Mouse (Mus musculus) liver, postnatal 0 days (tissue): ENCODE results near the gene Ern1. TPM values are rescaled to one million over a fixed set of nuclear protein-coding genes. Genes with fewer than 3 reads are reported as not detected.

Experiments used
- ATAC-seq: fragments of 200-750 bp; cut with Nextera tagmentation; 2 replicates; pipeline ENCODE4 v1.8.0; 2017; ENCODE audit warnings: mild to moderate bottlenecking, moderate library complexity
- DNase-seq: peaks from one replicate; pipeline ENCODE4 v3.0.0-alpha.2; 2016
- H3K27ac ChIP-seq: fragments of 300-500 bp; sonication (generic); 2 replicates; pipeline ENCODE4 v1.5.1; 2014; ENCODE audit warnings: antibody characterized with exemption, moderate library complexity, mild to moderate bottlenecking, low read depth
- H3K27me3 ChIP-seq: fragments of 300-500 bp; sonication (generic); 2 replicates; pipeline ENCODE4 v1.6.1; 2014; ENCODE audit warnings: low read length, control low read depth, mixed read lengths; ENCODE audit not compliant: insufficient read depth
- H3K36me3 ChIP-seq: fragments of 300-500 bp; sonication (generic); replicated peaks from 2 replicates; pipeline ENCODE4 v1.6.1; 2014; ENCODE audit warnings: mild to moderate bottlenecking, control low read depth, low read length, moderate library complexity, mixed read lengths; ENCODE audit not compliant: insufficient read depth
- H3K4me1 ChIP-seq: fragments of 300-500 bp; sonication (generic); 2 replicates; pipeline ENCODE4 v1.6.1; 2014; ENCODE audit warnings: antibody characterized with exemption, mild to moderate bottlenecking, control low read depth; ENCODE audit not compliant: insufficient read depth
- H3K4me2 ChIP-seq: fragments of 300-500 bp; sonication (generic); 2 replicates; pipeline ENCODE4 v1.6.1; 2014; ENCODE audit warnings: low read depth, mild to moderate bottlenecking, low read length, moderate library complexity, mixed read lengths
- H3K4me3 ChIP-seq: fragments of 300-500 bp; sonication (generic); 2 replicates; pipeline ENCODE4 v1.5.1; 2014; ENCODE audit warnings: low read depth, low read length
- H3K9ac ChIP-seq: fragments of 300-500 bp; sonication (generic); replicated peaks from 2 replicates; pipeline ENCODE4 v1.6.1; 2014; ENCODE audit warnings: mild to moderate bottlenecking, moderate library complexity
- H3K9me3 ChIP-seq: fragments of 300-500 bp; sonication (generic); 2 replicates; pipeline ENCODE4 v1.6.1; 2016; ENCODE audit warnings: mild to moderate bottlenecking, control low read depth, low read length, mixed read lengths
- CTCF ChIP-seq: sonication (generic); IDR thresholded peaks from 2 replicates; pipeline ENCODE4 v1.5.1; 2016; ENCODE audit warnings: antibody characterized with exemption, low read depth
- EP300 ChIP-seq: IDR thresholded peaks from 2 replicates; pipeline ENCODE4 v1.6.1; 2016; ENCODE audit warnings: antibody characterized with exemption, low read depth, mild to moderate bottlenecking
- WGBS: fragments of 180-500 bp; shearing (Covaris S2); extraction: QIAGEN DNeasy Blood & Tissue Kit; methylation state at CpG from one replicate; pipeline ENCODE4 v1.1.7; 2014; ENCODE audit not compliant: insufficient replicate concordance; 5-methylcytosine and 5-hydroxymethylcytosine counted together
- polyA plus RNA-seq: library from polyadenylated mRNA; unstranded; fragments of >200 nt; fragmentation: Nextera tagmentation; extraction: Ambion mirVana; gene quantifications from 2 replicates; pipeline ENCODE4 v1.2.1, GENCODE M21; 2015

Ern1 gene
- polyA plus RNA-seq, 1 experiment from 2014 or later, result 2.9 TPM

GRCm38 (mm10) chr11:106486866-106487732 lies 553 bp downstream of the Ern1 start:
- DNase-seq (peak; percentile 72), ATAC-seq (peak; percentile 72)
- H3K27me3 ChIP-seq, result no peaks in the 10 kb centered on the region
- H3K9me3 ChIP-seq, result no peaks in the 10 kb centered on the region
- TF ChIP-seq EP300, result no peak
- 0 out of 2 replicates have a peak, but pooled peaks have one; percentile 6 for TF ChIP-seq CTCF
- H3K36me3 ChIP-seq, result no peaks in the 10 kb centered on the region
- H3K27ac ChIP-seq, result peak overlapping the region; percentile 98
- H3K9ac ChIP-seq, result peak overlapping the region; percentile 99
- peaks cover 24% of the 10 kb centered on the region for H3K4me1 ChIP-seq
- under 1% methylated on average over 60 of the region's 86 CpGs for WGBS
- peak overlapping the region; percentile 93 for H3K4me2 ChIP-seq
- H3K4me3 ChIP-seq, result peak overlapping the region; percentile 100

GRCm38 (mm10) chr11:106486042-106486865 lies 1.4 kb downstream of the Ern1 start:
- Histone ChIP-seq H3K4me3 (peak overlapping the region; percentile 100), H3K27me3 (no peaks in the 10 kb centered on the region), H3K36me3 (no peaks in the 10 kb centered on the region), H3K27ac (peak overlapping the region; percentile 98), H3K4me2 (peak overlapping the region; percentile 93), H3K9ac (peak overlapping the region; percentile 99), H3K9me3 (no peaks in the 10 kb centered on the region), H3K4me1 (peaks cover 26% of the 10 kb centered on the region)
- DNase-seq, result no peak
- TF ChIP-seq CTCF, result no peak
- no peak for TF ChIP-seq EP300
- 12% methylated on average over 16 of the region's 16 CpGs for WGBS
- ATAC-seq, result no peak

- WGBS, result 41% methylated on average over 4 of the region's 4 CpGs
- Histone ChIP-seq H3K4me3 (peak overlapping the region; percentile 100), H3K27ac (peak overlapping the region; percentile 84), H3K4me1 (peaks cover 27% of the 10 kb centered on the region), H3K27me3 (no peaks in the 10 kb centered on the region), H3K9ac (peak overlapping the region; percentile 99), H3K9me3 (no peaks in the 10 kb centered on the region), H3K36me3 (no peaks in the 10 kb centered on the region), H3K4me2 (peak overlapping the region; percentile 93)
- no peak for ATAC-seq
- no peak for DNase-seq
- TF ChIP-seq EP300 (no peak), CTCF (no peak)
These were observed 2.0 kb downstream of the Ern1 start for GRCm38 (mm10) chr11:106485611-106486010.

- no peak overlapping the region for H3K9ac ChIP-seq
- no peak for DNase-seq
- H3K36me3 ChIP-seq, result no peaks in the 10 kb centered on the region
- no peak overlapping the region for H3K4me3 ChIP-seq
- no peak overlapping the region for H3K27ac ChIP-seq
- TF ChIP-seq EP300, result no peak
- no peak for TF ChIP-seq CTCF
- 87% methylated on average over 4 of the region's 4 CpGs for WGBS
- H3K27me3 ChIP-seq, result no peaks in the 10 kb centered on the region
- 0 out of 2 replicates have a peak overlapping the region, but pooled peaks have one; percentile 93 for H3K4me2 ChIP-seq
- ATAC-seq, result no peak
- no peaks in the 10 kb centered on the region for H3K9me3 ChIP-seq
- peaks cover 30% of the 10 kb centered on the region for H3K4me1 ChIP-seq
These were observed 2.8 kb downstream of the Ern1 start for GRCm38 (mm10) chr11:106484875-106485274.

GRCm38 (mm10) chr11:106482867-106483266 lies 4.8 kb downstream of the Ern1 start:
- no peak for DNase-seq
- H3K27ac ChIP-seq, result 0 out of 2 replicates have a peak overlapping the region, but pooled peaks have one; percentile 19
- peaks cover 24% of the 10 kb centered on the region for H3K4me1 ChIP-seq
- H3K4me3 ChIP-seq, result no peak overlapping the region
- WGBS, result 47% methylated on average over 8 of the region's 8 CpGs
- ATAC-seq, result no peak
- no peak overlapping the region for H3K9ac ChIP-seq
- H3K4me2 ChIP-seq, result no peak overlapping the region
- no peaks in the 10 kb centered on the region for H3K9me3 ChIP-seq
- no peaks in the 10 kb centered on the region for H3K36me3 ChIP-seq
- no peak for TF ChIP-seq EP300
- TF ChIP-seq CTCF, result no peak
- H3K27me3 ChIP-seq, result no peaks in the 10 kb centered on the region

GRCm38 (mm10) chr11:106481651-106482050 lies 6.0 kb downstream of the Ern1 start:
- WGBS, result 31% methylated on average over 4 of the region's 4 CpGs
- ATAC-seq (no peak), DNase-seq (no peak)
- peaks cover 26% of the 10 kb centered on the region for H3K4me1 ChIP-seq
- no peaks in the 10 kb centered on the region for H3K36me3 ChIP-seq
- no peak overlapping the region for H3K27ac ChIP-seq
- no peaks in the 10 kb centered on the region for H3K27me3 ChIP-seq
- TF ChIP-seq EP300 (no peak), CTCF (no peak)
- no peak overlapping the region for H3K4me3 ChIP-seq
- H3K4me2 ChIP-seq, result no peak overlapping the region
- no peaks in the 10 kb centered on the region for H3K9me3 ChIP-seq
- no peak overlapping the region; the same call in 1 of the 2 replicates for H3K9ac ChIP-seq
